Mouse (Mus musculus) bone marrow macrophage, adult 2 months (primary cell): Measurements from ENCODE around the gene Pde8b. TPM values are rescaled to one million over a fixed set of nuclear protein-coding genes. Genes with fewer than 3 reads are reported as not detected.

Experiments
- H3K27ac ChIP-seq: 2 replicates; pipeline ENCODE4 v1.5.1; 2012; ENCODE audit warnings: low read depth, low read length; ENCODE audit not compliant: insufficient read depth
- H3K4me1 ChIP-seq: 2 replicates; pipeline ENCODE4 v1.6.1; 2012; ENCODE audit warnings: low read length; ENCODE audit not compliant: control insufficient read depth, insufficient read depth
- H3K4me3 ChIP-seq: 2 replicates; pipeline ENCODE4 v1.5.1; 2012; ENCODE audit warnings: mild to moderate bottlenecking, low read length, moderate library complexity; ENCODE audit not compliant: insufficient read depth
- CTCF ChIP-seq: IDR thresholded peaks from 2 replicates; pipeline ENCODE4 v1.5.1; 2012; ENCODE audit warnings: low read depth, mild to moderate bottlenecking, low read length, moderate library complexity
- POLR2A ChIP-seq: IDR thresholded peaks from 2 replicates; pipeline ENCODE4 v1.6.1; 2012; ENCODE audit warnings: mild to moderate bottlenecking, low read depth, low read length, borderline replicate concordance
- polyA plus RNA-seq: library from polyadenylated mRNA; stranded (reverse); fragments of >200 nt; gene quantifications from 2 replicates; pipeline ENCODE4 v1.2.4, GENCODE M21; 2012; ENCODE audit not compliant: missing spikeins, insufficient read depth, insufficient read length

Pde8b gene
- polyA plus RNA-seq, 1 experiment = 4.9 TPM

DNA sequence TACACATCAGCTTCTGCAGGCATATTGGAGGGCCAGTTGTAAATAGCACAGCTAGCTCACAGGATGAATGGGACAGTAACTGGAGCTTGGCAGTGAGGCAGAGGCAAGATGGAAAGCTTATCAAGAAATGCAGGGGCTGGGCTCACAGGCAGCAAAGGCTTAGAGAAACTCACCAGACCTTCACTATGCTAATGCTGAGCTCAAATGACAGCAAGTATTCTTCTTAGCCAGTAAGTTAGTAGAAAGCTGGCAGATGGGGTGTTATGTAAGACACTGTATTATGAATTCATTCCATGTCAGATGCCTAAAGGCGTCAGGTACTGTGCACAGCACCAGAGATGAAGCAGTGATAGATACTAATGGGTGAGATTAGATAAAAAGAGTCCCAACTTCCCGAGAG, 215.4 kb downstream of the Pde8b start:
- no peak overlapping the region for H3K4me3 ChIP-seq
- TF ChIP-seq CTCF = no peak
- no peak for TF ChIP-seq POLR2A
- no peak overlapping the region for H3K27ac ChIP-seq
- H3K4me1 ChIP-seq = peaks cover 51% of the 10 kb centered on the region

DNA sequence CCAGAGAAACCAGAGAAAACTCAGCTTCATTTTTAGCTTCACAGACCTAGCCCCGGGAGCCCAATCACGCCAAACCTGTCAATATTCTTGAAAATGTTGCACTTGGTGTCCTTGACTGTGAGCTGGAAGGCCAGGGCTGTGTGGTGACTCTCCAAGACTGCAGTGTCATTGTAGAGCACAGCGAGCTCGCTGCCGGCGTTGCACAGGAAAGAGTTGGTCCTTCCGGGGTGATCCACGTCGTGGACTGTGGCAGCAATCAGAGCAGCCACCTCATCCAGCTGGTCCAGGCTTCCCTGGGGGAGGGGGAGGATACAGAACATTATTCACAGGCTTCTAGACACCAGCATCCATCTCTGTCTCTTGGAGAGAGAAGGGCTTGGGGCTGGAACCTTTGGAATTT, 216.0 kb downstream of the Pde8b start:
- H3K27ac ChIP-seq = peak overlapping the region; percentile 44; the same call in 1 of the 2 replicates
- TF ChIP-seq POLR2A (no peak), CTCF (no peak)
- peak overlapping the region; percentile 31 for H3K4me3 ChIP-seq
- H3K4me1 ChIP-seq = peaks cover 46% of the 10 kb centered on the region

- TF ChIP-seq POLR2A (no peak), CTCF (no peak)
- no peak overlapping the region for H3K4me3 ChIP-seq
Measured at GRCm38 (mm10) chr13:95032973-95033372, 217.2 kb downstream of the Pde8b start.

DNA sequence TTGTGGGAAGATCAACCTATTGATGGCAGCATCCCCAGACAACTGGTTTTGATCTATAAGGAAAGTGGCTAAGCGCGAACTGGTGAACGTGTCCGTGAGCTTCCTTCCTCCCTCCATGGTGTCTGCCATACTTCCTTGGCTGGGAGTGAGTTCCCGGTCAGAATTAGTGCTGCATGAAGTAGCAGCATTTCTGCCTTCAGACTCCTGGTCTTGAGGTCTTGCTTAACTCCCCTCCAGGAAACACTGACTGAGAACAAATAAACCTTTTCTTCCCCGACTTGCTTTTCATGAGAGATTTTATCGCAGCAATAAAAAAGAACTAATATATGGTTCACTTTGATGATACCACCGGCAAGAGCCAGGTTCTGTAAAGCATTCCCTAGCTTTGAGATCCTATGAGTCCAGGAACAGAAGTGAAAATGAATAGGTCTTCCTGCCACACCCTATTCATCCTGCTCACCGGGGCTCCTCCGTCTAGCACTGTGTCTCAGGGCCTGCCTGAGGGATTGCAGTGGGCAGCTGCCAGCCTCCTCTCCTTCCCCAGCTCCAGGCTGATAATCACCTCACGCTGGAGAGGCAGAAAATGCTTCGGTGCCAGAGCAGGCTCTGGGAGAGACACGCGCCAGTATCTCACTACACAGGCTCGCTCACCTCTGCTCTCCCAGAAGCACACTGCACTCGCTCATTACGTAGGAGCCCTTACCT, 217.9 kb downstream of the Pde8b start:
- peaks cover 34% of the 10 kb centered on the region for H3K4me1 ChIP-seq
- H3K4me3 ChIP-seq = no peak overlapping the region
- peak overlapping the region; percentile 76 for H3K27ac ChIP-seq
- TF ChIP-seq CTCF = no peak
- TF ChIP-seq POLR2A = no peak

More at GRCm38 (mm10) chr13:95032973-95033372, 217.2 kb downstream of the Pde8b start:
- Histone ChIP-seq H3K4me1 (peaks cover 39% of the 10 kb centered on the region), H3K27ac (peak overlapping the region; percentile 76)

- Histone ChIP-seq H3K27ac (no peak overlapping the region), H3K4me3 (no peak overlapping the region), H3K4me1 (peaks cover 28% of the 10 kb centered on the region)
- TF ChIP-seq CTCF (no peak), POLR2A (no peak)
Measured at GRCm38 (mm10) chr13:95030828-95031227, 219.3 kb downstream of the Pde8b start.

- TF ChIP-seq CTCF (no peak), POLR2A (no peak)
Measured at GRCm38 (mm10) chr13:95020216-95020615, 229.9 kb downstream of the Pde8b start.

DNA sequence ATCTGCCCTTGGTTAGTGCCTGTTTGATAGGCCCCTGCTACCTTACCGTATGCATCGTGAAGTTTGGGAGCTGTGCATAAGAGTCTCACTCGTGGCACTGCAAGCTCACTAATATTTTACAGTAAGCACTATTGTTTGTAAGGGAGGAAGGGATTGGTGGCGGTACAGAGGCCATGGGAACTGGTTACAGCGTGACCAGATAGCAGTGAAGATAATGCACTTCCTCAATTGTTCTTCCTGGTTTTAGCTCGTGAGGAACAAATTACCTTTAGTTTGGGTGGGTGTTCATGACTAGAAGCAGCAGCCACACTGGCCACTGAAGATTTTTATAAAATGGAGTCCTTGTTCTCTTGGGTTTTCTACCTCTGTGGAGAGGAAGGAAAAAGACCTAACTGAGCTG, 230.8 kb downstream of the Pde8b start:
- Histone ChIP-seq H3K27ac (no peak overlapping the region), H3K4me1 (peaks cover 10% of the 10 kb centered on the region), H3K4me3 (no peak overlapping the region)
- no peak for TF ChIP-seq POLR2A
- TF ChIP-seq CTCF = no peak

More at GRCm38 (mm10) chr13:95020216-95020615, 229.9 kb downstream of the Pde8b start:
- Histone ChIP-seq H3K4me1 (peaks cover 10% of the 10 kb centered on the region), H3K4me3 (no peak overlapping the region), H3K27ac (no peak overlapping the region)

- Histone ChIP-seq H3K4me1 (peaks cover 10% of the 10 kb centered on the region), H3K27ac (no peak overlapping the region), H3K4me3 (no peak overlapping the region)
- peak; percentile 34; the same call in 1 of the 2 replicates for TF ChIP-seq CTCF
- TF ChIP-seq POLR2A = no peak
Measured at GRCm38 (mm10) chr13:95017916-95018315, 232.2 kb downstream of the Pde8b start.

GRCm38 (mm10) chr13:95017278-95017677, 232.9 kb downstream of the Pde8b start:
- Histone ChIP-seq H3K4me3 (no peak overlapping the region), H3K4me1 (peaks cover 10% of the 10 kb centered on the region), H3K27ac (no peak overlapping the region)
- TF ChIP-seq POLR2A = no peak

GRCm38 (mm10) chr13:95011546-95012257, 238.4 kb downstream of the Pde8b start:
- H3K4me1 ChIP-seq = no peaks in the 10 kb centered on the region
- TF ChIP-seq CTCF (no peak), POLR2A (no peak)
- no peak overlapping the region for H3K4me3 ChIP-seq
- H3K27ac ChIP-seq = no peak overlapping the region
